Mouse (Mus musculus) heart, postnatal 0 days (tissue): Measurements from ENCODE around the gene Grin2d.

Experiments used
- CTCF ChIP-seq: IDR thresholded peaks from 2 replicates; pipeline ENCODE4 v1.5.1; 2016; ENCODE audit warnings: antibody characterized with exemption, control low read depth, low read depth
- EP300 ChIP-seq: IDR thresholded peaks from 2 replicates; pipeline ENCODE4 v1.6.1; 2016; ENCODE audit warnings: antibody characterized with exemption, low read depth

- TF ChIP-seq CTCF (no peak), EP300 (no peak)
Observed at GRCm38 (mm10) chr7:45862804-45863203, 15.4 kb downstream of the Grin2d start.
